Mouse (Mus musculus) left cerebral cortex, postnatal 25 days (tissue): Measurements from ENCODE around the gene Pfdn5. TPM values are rescaled to one million over a fixed set of nuclear protein-coding genes. Genes with fewer than 3 reads are reported as not detected.
"Not testable (repeated sequence)": the region's sequence is repeated elsewhere in the genome, so short reads cannot be mapped to it uniquely, and the experiment has no call there.

ENCODE experiments used
- DNase-seq, 2 experiments: peaks; one replicate each; pipeline ENCODE4 v3.0.0; 2022; ENCODE audit warnings: low spot score in 2 of 2, mixed read lengths in 1 of 2
- intact Hi-C: fragments of 180-260 bp; cut with DNase I; formaldehyde crosslinking; loops from one replicate; pipeline ENCODE4 v1.15.1; 2025
- total RNA-seq, 2 experiments: library from RNA; stranded (reverse); gene quantifications; 2 replicates each; pipeline ENCODE4 v1.2.3; 2021

The Pfdn5 gene
- total RNA-seq, 2 experiments from 2014 or later = 365 to 396 TPM

GRCm38 (mm10) chr15:102326892-102327291 lies 976 bp downstream of the Pfdn5 start:
- intact Hi-C loops = no loop called here

DNA sequence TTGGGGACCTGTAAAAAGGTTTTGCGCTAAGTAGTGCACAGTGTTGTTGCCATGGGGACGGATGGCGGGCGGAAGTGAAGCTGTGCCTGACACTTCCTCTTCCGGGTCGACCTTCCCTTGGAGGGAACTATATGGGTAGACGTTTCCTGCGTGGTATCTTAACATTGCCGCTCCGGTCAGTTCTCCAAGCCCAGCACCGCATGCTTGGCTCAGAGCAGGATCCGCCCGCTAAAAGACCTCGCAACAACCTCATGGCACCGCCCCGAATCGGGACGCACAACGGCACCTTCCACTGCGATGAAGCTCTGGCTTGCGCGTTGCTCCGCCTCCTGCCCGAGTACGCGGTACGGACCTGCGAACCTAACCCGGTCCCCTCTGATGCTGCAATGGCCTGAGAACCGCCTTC lies 5.7 kb downstream of the Pfdn5 start, which contains the start of gene Myg1:
Gene Myg1 (plus strand): TSS at position 100 of the 406 bp plus-strand sequence.
- peak; percentile 85 to 89 for DNase-seq

More at GRCm38 (mm10) chr15:102326892-102327291, 976 bp downstream of the Pfdn5 start:
- no peak for DNase-seq

GRCm38 (mm10) chr15:102335254-102335653 lies 9.3 kb downstream of the Pfdn5 start:
- intact Hi-C loops = no loop called here

More for the DNA sequence above, 5.7 kb downstream of the Pfdn5 start, which contains the start of gene Myg1:
- intact Hi-C loops = no loop called here

DNA sequence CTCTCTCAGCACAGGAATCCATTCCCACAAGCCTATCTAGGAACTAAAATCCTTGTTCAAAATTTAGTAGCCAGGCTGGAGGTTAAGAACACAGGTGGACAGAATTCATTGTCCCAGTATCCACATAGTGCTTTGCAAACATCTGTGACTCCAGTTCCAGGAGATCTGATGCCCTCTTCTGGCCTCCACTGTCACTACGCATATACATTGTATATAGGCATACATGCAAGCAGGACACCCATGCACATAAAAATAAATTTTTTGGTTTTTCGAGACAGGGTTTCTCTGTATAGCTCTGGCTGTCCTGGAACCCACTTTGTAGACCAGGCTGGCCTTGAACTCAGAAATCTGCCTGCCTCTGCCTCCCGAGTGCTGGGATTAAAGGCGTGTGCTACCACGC lies 10.0 kb downstream of the Pfdn5 start:
- peak in 1 of 2 experiments; percentile 18 for DNase-seq

More at GRCm38 (mm10) chr15:102335254-102335653, 9.3 kb downstream of the Pfdn5 start:
- DNase-seq = no peak

GRCm38 (mm10) chr15:102336946-102337345 lies 11.0 kb downstream of the Pfdn5 start:
- DNase-seq = no peak
- intact Hi-C loops = no loop called here

More for the DNA sequence above, 10.0 kb downstream of the Pfdn5 start:
- intact Hi-C loops = not testable (repeated sequence)

DNA sequence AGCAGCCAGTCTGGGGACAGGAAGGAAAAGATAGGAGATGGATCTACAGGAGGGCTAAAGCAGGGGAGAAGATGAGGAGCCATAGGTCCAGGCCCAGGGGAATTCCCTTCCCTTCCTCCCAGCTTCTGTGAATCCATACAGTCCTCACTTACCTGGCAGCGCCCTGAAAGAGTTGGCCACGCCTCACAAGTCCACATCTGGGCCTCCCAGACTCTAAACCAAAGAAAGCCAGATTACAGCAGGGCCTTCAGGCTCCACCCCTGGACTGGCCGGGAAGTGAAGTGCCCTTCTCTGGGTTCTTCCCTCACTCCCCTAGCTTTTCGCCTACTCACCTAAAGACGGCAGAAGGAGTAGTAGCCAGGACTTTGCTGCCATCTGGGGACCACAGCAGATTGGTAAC lies 13.7 kb downstream of the Pfdn5 start:
- no peak for DNase-seq
- intact Hi-C loops = loop anchor here (5.0 kb wide), 1 partner anchor 38 kb away; no protein-coding TSS in a partner anchor

DNA sequence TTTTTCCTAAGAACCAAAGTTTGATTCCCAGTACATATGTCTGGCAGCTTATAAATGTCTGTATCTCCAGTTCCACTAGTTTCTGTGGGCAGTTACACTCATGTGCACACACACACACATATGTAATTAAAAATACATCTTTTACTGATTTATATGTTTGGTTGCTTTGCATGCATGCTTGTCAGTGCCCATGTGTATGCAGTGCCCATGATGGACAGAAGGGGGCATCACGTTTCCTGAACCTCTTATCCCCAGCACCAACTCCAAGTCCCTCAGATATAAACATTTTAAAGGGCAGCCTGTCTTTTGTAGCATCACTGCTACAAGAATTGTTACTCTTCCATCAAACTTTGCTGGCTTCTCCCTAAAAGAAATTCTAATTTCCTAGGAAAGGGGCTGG lies 15.7 kb downstream of the Pfdn5 start:
- peak in 1 of 2 experiments; percentile 27 for DNase-seq
- intact Hi-C loops = loop anchor here (5.0 kb wide), 1 partner anchor 36 kb away; no protein-coding TSS in a partner anchor

GRCm38 (mm10) chr15:102344490-102344889 lies 18.6 kb downstream of the Pfdn5 start:
- no peak for DNase-seq
- intact Hi-C loops = loop anchor here (5.0 kb wide), 1 partner anchor 33 kb away; no protein-coding TSS in a partner anchor

DNA sequence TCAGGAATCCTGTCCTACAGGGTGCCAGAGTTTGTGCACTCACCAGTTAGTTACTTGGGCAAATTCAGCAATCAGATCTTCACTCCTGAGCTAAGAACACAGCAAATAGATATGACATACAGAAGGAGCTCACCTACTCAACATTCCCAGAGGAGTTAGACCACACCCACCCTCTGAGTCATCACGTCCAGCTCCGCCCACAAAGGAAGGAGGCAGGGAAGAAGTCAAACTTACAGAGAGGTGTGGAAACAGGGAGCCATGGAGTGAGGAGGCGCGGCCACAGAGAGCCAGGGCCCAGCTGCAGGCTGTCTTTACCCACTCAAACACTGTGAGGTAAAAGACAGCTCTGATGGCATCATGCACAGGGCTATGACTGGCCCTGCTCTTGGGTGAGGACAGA lies 20.5 kb downstream of the Pfdn5 start:
- intact Hi-C loops = no loop called here

DNA sequence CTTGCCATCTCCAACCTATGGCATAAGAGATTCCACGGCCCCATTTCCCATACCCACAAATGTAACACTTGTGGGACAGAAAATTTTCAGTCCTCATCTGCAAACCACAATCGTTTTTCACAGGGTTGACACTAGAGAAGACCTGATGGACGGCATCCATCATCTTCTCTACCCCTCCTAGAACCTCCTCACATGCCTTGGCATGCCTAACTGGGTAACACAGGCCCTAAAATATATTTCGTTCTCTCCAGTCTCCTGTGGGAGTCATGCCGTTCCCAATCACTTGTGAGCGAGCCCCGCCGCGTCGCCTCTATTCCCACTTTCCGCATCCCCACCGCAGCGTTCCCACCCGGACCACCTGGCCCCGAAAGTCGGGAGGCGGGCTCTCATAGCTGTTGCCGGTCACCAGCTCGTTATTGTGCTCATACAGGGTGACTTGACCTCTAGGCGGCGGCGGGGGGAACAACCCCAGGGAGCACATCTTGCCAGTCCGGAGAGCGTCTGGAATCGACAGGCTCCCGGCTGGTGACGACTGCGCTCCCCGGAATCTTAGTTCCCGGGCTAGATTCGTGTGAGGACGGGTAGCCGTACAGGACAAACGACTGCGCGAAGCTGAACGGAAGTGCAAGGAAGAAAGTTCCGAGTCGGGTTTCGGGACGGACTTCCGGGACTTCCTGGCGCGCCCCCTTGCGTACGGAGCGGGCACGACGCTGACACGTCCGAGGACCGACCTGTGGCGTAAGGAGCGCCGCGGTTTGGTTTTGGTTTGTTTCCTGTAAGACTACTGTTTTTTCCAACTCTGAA lies 24.4 kb downstream of the Pfdn5 start, which contains the start of gene Aaas:
Gene Aaas (minus strand): TSS at position 634 of the 804 bp plus-strand sequence.
- DNase-seq = peak; percentile 94 to 96
- intact Hi-C loops = no loop called here

More for the DNA sequence above, 20.5 kb downstream of the Pfdn5 start:
- no peak for DNase-seq

- intact Hi-C loops = no loop called here
- no peak for DNase-seq
Measured at GRCm38 (mm10) chr15:102350942-102351291, 25.0 kb downstream of the Pfdn5 start.

- intact Hi-C loops = no loop called here
- no peak for DNase-seq
Measured at GRCm38 (mm10) chr15:102352177-102352576, 26.3 kb downstream of the Pfdn5 start.

- intact Hi-C loops = no loop called here
- no peak for DNase-seq
Measured at GRCm38 (mm10) chr15:102353986-102354385, 28.1 kb downstream of the Pfdn5 start.

- intact Hi-C loops = loop anchor here (1.0 kb wide), 1 partner anchor 21 kb away; no protein-coding TSS in a partner anchor
- DNase-seq = peak in 1 of 2 experiments; percentile 17
Measured at GRCm38 (mm10) chr15:102355134-102355870, 29.4 kb downstream of the Pfdn5 start.

DNA sequence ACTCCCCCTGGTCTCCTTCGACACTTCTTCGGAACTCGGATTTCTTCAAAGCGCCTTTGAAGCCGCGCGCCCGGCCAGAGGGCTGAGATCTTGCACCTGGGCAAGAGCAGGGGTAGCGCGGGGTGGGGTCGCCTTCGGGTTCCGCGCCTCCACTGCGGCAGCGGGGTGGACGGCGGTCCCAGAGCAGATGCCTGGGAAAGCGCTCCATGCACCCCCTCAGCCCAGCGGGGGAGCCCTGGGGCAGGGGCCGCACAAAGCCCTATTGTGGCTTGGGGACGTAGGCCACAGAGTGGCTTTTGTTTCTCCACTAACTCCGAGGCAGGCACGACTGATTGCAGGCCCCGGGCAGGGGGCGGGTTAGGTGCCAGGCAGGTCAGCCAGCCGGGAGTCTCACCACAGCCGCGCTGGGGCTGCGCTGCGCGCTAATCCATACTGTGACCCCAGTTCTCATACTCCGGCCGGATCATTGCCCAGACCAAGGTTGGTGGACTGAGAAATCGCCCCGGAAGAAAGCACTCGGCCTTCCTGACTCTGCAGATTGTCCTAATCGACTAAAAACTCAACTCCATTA lies 30.0 kb downstream of the Pfdn5 start:
- DNase-seq = peak in 1 of 2 experiments; percentile 40
- intact Hi-C loops = loop anchor here (1.0 kb wide), 1 partner anchor 20 kb away; no protein-coding TSS in a partner anchor

GRCm38 (mm10) chr15:102356501-102357325 lies 30.8 kb downstream of the Pfdn5 start:
- intact Hi-C loops = no loop called here
- no peak for DNase-seq

GRCm38 (mm10) chr15:102358126-102358525 lies 32.2 kb downstream of the Pfdn5 start:
- intact Hi-C loops = no loop called here
- DNase-seq = no peak

GRCm38 (mm10) chr15:102358834-102359233 lies 32.9 kb downstream of the Pfdn5 start:
- DNase-seq = no peak
- intact Hi-C loops = no loop called here

DNA sequence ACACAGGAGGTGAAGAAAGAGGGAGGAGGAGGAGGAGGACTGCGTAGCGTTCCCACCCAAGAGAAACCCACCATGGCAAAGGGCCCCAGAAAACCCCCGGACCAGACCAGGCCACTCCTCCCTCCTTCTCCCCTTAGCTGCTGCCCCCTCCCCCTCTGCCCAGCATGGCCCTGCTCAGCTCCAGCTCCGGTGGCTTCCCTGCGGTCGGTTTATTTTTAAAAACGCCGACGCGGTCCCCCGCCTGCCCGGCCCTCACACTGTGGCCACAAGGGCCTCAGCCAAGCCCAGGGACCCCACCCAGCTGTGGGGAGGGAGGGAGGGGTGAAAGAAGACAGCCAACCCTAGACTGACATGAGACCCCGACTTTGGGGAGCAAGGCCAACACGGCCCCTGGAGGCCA lies 36.7 kb downstream of the Pfdn5 start:
- intact Hi-C loops = no loop called here
- no peak for DNase-seq
